Mouse (Mus musculus) thymus, postnatal 10 days (tissue): ENCODE measurements at regions not wholly inside any gene's neighbourhood (a gene's known extent, or its start where the extent isn't known, plus 50 kb on each side); places are given as distances from the start of the nearest gene placed in this dataset.

Source experiments
- DNase-seq, 2 experiments: peaks; one replicate each; pipeline ENCODE4 v3.0.0; 2021; ENCODE audit warnings: low spot score in 2 of 2

- DNase-seq, result no peak
Observed at GRCm38 (mm10) chr5:45027876-45028275, 228.4 kb upstream of the Ldb2 start.

- DNase-seq, result no peak
Observed at GRCm38 (mm10) chr5:45025383-45025782, 225.9 kb upstream of the Ldb2 start.

- DNase-seq, result no peak
Observed at GRCm38 (mm10) chr5:45007930-45008329, 208.4 kb upstream of the Ldb2 start.

GRCm38 (mm10) chr5:45000996-45001395 lies 201.5 kb upstream of the Ldb2 start:
- DNase-seq, result no peak

GRCm38 (mm10) chr5:44999032-44999431 lies 199.6 kb upstream of the Ldb2 start:
- DNase-seq, result no peak

GRCm38 (mm10) chr5:44975456-44976195 lies 176.1 kb upstream of the Ldb2 start:
- no peak for DNase-seq

GRCm38 (mm10) chr5:44943023-44943921 lies 143.8 kb upstream of the Ldb2 start:
- DNase-seq, result no peak

- no peak for DNase-seq
Observed at GRCm38 (mm10) chr5:44942575-44942974, 143.1 kb upstream of the Ldb2 start.

GRCm38 (mm10) chr5:44925476-44925875 lies 126.0 kb upstream of the Ldb2 start:
- DNase-seq, result no peak

- DNase-seq, result no peak
Observed at GRCm38 (mm10) chr5:44922129-44922775, 122.8 kb upstream of the Ldb2 start.

GRCm38 (mm10) chr5:44917816-44918213 lies 118.3 kb upstream of the Ldb2 start:
- no peak for DNase-seq

GRCm38 (mm10) chr5:44917173-44917815 lies 117.8 kb upstream of the Ldb2 start:
- DNase-seq, result no peak

- no peak for DNase-seq
Observed at GRCm38 (mm10) chr5:44902541-44902940, 103.1 kb upstream of the Ldb2 start.

GRCm38 (mm10) chr5:44886566-44887070 lies 87.1 kb upstream of the Ldb2 start:
- DNase-seq, result no peak

GRCm38 (mm10) chr5:44876946-44877345 lies 77.5 kb upstream of the Ldb2 start:
- no peak for DNase-seq

GRCm38 (mm10) chr5:44872243-44872642 lies 72.8 kb upstream of the Ldb2 start:
- no peak for DNase-seq

- DNase-seq, result no peak
Observed at GRCm38 (mm10) chr5:44863887-44864286, 64.4 kb upstream of the Ldb2 start.

- DNase-seq, result no peak
Observed at GRCm38 (mm10) chr5:44863349-44863748, 63.9 kb upstream of the Ldb2 start.

- DNase-seq, result no peak
Observed at GRCm38 (mm10) chr5:44854189-44854588, 54.7 kb upstream of the Ldb2 start.
